Mouse (Mus musculus): ENCODE results near the gene Poc1a.

Poc1a gene

DNA sequence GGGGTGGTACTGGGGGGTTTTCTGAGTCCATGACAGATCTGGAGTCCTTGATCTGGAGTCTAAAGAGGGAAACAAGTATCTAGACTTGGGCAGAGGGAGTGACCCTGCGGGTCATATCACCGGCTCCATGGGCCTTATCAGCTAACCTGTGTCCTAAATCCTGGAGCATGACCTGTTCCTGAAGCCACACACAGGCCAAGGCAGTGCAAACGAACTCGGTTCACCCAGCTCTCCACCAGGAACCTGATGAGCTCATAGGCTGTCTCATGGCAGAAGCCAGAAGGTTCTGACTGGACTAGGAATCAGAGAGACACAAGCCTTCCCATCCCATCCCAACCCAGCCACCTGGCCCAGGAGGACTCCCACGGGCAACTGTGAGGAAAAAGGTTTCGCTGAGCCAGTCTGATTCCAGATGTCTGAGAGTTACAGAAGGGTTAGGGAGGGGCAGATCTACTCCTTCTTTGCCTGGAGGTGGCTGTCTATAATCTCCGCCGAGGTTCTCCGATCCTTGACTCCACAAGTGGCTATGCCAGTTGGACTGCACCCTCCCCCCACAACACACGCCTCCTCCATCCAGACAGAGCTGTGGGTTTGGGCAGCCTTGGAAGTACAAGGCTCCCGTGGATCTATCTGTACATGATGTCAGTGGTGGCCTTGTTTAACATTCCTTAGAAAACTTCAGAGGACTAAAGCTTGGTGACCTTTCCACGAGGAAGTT lies 15.3 kb upstream of the Poc1a start:
- DNase-seq (ENCODE audit: low spot score), result no peak

DNA sequence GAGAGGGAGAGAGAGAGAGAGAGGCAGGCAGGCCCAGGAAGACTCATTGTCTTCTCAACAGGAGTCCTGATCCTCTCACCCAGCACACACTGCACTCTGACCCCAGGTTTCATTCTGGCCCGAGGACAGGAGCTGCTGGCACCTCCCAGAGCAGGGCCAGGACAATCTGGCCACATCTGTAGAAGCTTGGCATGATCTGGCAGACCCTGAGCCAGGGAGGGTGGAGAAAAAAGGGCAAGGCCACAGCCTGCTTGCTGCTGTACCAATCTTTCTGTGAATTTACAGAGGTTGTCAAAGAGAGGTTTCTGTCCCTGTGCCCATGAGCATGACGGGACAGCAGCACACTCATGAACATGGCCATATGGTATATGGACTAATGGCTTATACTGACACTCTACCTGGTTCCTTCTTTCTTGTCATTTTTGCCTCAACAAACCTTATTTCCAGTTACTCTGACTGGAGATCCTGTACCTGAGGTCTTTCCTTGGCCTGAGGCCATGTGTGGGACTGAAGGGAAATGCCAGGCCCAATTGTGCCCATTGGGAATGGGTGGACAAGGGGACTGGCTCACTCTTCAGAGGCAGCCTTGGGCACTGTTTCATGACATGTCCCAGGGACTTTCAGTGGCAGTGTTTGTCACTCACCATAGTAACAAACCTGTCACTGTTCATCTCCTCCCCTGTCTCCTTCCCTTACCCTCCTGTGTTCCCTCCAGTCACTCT lies 13.8 kb upstream of the Poc1a start:
- no peak for DNase-seq (ENCODE audit: low spot score)

DNA sequence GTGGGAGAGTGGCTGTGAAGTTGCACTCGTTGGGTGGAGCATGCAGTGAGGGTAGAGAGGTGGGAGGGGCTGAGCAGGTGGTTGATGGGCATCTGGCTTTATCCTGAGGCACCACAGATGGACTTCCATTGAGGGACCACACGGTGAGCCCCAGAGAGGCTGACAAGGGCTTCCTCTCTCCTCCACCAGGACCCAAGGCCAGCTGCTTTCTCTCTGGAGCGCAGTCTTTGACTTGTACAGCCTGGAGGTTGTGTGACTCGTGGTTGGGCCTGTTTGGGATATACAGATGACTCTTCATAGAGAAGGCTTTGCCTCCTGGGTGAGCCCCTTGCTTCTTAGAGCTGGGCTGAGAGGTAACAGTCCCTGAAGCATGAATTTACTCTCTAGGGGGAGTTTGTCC lies 12.4 kb upstream of the Poc1a start:
- peak; percentile 45 for DNase-seq (ENCODE audit: low spot score)

DNA sequence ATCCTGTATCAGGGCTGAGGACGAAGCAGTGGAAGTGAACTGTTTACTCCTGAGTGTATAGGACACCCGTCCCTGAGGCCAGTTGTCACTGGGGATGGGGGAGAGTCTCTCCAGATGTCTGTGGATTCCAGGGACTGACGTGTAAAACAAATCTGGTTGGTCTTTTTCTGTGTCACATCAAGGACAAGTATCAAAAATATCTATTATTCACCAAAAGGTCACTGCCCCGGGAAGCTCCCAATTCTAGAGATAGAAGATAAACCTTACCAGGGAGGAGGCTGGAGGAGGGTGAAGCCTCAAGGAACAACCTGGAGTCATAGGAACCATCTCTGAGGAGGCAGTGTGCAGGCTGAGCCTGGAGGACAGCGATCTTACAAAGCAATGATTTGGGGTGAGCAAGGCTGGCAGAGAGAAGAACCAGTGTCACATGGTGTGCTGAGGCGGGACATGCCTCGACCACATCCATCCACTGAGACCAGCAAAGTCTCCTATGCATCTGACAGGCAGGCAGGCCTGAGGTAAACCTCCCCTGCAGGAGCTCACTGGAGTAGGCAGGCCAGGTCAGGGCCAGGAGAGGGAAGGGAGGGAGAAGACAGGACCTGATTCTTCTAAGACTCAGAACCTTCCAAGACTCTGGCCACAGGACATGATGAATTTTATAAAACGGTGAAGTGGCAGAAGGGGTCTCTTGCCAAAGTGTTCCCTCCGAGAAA lies 11.6 kb upstream of the Poc1a start:
- no peak for DNase-seq (ENCODE audit: low spot score)

DNA sequence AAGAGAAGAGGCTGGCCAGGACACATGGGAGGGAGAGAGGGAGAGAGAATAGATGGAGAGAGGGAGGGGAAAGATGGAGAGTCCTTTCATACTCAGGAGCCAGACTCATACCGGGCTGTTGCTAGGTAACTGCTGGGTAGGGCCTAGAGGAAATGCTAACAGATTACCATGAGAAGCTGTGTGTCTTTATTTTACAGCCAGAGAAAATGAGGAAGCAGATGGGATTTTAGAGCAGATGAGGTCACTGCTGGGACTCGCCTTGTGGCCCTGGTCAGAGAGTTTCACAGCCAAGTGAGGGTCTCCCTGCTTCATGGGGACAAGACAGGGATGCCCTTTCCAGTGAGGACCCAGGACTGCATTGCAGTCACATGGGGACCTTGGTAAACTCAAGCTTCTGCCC lies 11.0 kb upstream of the Poc1a start:
- DNase-seq (ENCODE audit: low spot score), result peak; percentile 58

DNA sequence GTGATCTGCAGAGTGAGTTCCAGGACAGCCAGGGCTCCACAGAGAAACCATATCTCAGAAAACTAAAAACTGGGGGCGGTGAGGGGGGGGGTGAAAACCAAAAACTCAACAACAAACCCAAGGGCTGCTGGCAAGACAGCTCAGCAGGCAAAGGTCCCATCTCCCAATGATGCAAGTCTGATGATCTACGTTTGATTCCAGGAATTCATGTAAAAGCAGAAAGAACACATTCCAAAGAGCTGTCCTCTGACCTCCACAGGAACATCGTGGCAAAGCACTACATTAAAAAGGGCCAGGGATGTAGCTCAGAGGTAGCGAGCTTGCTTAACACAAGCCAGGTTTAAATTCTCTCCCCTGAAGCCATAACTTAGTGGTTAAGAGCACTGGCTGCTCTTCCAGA lies 10.2 kb upstream of the Poc1a start:
- no peak for DNase-seq (ENCODE audit: low spot score)

DNA sequence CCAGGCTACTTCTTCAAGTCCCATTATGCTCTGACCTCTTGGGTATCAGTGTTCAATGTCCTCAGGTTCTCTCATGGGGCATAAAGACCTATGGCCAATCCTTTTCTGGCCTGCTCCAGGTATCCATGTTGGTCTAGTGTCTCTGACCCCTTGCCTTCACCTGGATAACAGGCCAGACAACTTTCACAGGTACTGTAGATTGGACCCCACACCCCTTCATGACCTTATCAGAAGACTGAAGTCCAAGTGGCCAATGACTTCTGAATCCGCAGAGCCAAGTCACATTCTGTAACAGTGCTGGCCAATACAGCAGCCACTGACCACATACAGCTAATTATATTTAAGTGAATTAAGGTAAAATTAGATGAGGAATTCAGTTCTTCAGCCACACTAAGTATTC lies 8.6 kb upstream of the Poc1a start:
- DNase-seq (ENCODE audit: low spot score), result no peak

DNA sequence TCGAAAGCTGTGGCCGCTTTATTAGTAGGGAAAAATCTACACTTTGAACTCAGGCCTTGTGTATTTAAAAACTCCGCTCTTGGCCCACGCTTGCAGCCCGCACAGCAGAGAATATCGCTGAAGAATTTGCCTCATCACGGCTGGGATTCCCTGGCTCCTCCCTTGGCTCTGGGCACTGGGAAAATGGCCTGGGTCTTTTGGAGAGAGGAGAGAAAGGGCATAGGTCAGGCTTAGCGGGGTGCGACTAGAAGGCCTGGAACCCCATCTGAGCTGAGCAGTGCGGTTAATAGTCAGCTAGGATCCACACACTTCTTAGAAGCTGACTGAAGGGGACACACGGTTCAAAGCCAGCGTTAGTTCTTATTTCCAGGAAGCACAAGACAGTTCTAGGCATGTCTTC lies 7.6 kb upstream of the Poc1a start:
- no peak for DNase-seq (ENCODE audit: low spot score)

DNA sequence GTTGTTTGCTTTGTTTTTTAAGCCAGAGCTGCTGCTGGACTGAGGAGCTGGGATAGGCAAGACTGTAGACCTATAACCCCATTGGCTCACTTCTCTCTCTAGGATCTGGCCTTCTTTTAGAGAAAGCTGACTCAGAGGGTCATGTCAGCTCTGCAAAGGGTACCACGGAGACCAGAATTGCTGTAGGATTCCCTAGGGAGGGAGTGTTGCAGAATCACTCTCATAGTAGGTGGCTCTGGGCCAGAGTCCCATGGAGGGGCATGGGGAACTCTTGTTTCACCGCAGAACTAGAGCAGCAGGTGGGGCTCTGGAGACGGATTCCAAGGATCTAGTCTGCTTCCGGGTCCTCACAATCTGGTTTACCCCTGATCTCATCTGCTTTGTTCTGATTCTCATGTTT lies 7.1 kb upstream of the Poc1a start:
- no peak for DNase-seq (ENCODE audit: low spot score)

DNA sequence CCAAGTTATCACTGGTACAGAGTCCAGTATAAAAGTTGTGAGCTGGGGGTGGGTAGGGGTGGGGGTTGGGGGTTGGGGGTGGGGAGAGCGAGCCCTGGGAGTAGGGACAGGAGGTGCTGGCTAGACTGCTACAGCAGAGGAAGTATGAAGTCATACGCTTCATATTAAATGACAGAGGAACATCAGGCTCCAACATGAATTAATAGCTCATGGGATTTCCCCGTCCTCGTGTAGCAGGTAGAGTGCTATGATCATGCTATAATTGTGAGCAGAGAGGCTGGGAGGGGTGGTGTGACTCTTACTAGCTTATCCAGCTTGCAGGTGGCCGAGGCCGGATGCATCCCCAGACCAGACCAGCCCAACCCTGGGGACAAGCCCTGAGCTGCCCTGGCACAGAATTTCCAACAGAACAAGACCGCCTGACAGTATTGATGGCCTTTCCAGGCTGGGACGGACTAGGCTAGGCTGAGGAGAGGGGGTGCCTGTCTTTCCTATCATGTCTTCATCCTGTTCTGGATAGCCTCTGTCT lies 6.1 kb upstream of the Poc1a start:
- DNase-seq (ENCODE audit: low spot score), result peak; percentile 51

DNA sequence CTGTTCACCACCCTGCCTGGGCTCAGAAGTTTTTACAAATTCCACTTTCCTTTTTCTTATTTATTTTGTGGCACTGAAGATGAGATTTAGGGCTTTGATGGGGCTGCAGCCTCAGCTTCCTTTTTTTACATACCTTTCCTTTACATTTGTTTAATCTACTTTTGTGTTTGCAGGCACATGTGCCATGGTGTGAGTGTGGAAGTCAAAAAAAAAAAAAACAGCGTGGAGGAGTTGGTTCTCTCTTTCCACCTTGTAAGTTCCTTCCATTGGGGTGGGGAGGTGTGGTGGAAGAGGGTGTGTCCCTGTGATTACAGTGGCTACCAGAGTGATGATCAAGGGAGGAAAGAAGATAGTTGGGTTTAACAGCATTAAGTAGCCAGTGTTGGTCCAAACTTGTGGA lies 5.1 kb upstream of the Poc1a start:
- no peak for DNase-seq (ENCODE audit: low spot score)

DNA sequence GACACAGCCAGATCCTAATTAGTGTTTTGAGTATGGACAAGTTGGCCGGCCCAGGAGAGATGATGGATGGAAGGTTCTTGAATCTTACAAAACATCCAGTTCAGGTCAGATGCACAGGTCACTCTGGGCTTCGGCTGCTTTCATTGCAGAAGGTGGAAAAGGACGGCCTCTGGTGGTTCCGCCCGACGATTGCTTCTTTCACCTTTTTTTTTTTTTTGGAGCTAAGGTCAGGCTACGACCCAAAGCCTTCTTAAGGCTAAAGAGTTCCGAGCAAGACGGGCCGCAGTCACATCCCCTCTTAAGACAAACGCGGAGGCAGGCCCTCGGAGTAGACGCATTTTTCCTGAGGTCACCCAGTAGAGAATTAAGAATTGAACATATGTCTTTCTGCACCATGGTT lies 475 bp upstream of the Poc1a start:
- DNase-seq (ENCODE audit: low spot score), result peak; percentile 73

DNA sequence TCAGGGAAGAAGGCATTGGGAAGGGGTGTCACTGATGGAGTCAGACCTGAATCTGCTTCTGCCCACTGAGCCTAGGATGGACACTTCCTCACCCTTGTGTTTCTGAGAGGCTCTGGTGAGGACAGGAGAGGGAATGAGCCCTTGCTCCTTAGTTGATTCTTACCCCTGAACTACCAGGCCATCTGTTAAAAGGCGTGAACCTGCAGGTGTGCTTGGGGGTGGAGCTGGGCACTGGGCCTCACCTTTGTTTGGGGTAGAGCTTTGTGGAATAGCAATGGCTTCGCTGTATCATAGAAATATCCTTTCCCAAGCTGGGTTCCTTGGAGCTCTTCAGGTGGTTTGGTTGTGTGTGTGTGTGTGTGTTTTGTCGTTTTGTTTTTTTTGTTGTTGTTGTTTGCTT lies 1.2 kb downstream of the Poc1a start:
- no peak for DNase-seq (ENCODE audit: low spot score)

DNA sequence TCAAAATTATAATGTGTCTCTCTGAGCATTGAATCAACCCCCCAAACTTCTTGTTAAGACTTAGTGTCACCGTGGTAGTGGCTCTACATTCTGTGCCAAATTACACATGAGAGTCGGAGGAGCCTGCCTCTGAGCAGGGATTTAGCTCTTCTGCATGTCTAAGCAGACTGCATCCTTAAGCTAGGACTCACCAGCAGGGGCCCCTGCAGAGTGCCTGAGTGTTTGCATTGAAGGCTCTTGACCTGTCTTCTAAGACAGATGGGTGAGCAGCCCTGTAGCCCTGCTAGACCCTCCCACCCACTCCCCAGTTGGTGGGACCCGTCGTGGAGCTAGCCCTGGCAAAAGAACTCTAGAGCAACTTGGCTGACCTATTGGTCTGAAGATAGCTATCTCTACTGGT lies 6.3 kb downstream of the Poc1a start:
- no peak for DNase-seq (ENCODE audit: low spot score)

DNA sequence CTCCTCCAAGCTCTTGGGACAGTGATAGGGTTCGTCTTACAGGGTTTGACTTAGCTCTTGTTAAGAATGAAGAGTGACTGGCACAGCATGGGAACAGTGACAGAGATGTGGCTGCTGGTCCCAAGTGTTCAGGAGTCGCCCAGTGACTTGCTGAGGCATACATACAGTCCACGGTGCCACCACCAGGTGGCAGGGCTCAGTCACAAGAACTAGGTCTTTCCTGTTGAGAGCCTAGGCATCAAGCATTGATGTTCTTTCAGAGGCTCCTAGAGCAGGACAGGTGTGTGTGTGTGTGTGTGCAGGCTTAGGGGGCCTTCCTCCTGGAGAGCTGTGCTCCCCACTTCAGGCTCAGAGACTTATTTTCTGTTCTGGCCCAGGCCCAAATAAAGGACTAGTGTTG lies 8.0 kb downstream of the Poc1a start:
- DNase-seq (ENCODE audit: low spot score), result peak; percentile 80

DNA sequence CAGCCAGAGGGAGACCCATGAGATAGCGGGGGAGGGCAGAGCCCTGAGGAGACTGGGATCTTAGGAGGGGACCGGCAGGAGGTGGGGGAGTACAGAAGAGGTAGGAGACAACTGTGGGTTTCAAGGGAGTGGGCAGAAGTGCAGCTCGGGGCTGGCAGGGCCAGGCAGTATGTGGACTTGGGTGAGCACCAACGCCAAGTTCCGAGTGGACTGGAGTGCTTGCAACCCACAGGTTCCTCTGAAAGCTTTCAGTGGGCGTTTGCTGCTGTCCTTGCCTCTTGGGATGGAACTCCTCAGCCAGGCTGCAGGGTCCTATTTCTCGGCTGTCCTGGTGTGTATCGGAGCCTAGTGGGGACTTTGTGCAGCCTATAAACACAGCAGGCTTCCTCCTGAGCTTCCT lies 9.0 kb downstream of the Poc1a start:
- no peak for DNase-seq (ENCODE audit: low spot score)

DNA sequence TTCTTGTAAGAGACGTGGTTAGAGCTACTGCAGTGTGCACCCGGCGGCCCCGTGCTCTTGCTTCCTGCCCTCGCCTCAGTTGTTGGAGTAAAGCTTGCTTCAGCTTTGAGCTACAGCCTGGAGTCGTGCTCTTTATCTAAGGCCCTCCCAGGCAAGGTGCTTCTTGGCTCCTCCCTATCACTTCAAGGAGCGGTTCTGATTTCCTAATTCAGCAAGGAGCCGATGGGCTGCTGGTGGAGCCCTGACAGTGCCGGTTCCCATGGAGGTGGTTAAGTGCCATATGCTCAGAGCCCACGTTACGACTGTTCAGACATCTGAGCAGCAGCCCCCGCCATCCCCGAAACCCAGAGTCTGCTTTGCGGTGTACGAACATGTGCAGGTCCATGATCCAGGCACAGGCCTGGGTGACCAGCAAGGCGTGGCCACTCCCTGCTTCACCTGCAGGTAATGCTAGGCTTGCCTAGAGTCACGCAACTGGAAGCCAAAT lies 9.8 kb downstream of the Poc1a start:
- no peak for DNase-seq (ENCODE audit: low spot score)

DNA sequence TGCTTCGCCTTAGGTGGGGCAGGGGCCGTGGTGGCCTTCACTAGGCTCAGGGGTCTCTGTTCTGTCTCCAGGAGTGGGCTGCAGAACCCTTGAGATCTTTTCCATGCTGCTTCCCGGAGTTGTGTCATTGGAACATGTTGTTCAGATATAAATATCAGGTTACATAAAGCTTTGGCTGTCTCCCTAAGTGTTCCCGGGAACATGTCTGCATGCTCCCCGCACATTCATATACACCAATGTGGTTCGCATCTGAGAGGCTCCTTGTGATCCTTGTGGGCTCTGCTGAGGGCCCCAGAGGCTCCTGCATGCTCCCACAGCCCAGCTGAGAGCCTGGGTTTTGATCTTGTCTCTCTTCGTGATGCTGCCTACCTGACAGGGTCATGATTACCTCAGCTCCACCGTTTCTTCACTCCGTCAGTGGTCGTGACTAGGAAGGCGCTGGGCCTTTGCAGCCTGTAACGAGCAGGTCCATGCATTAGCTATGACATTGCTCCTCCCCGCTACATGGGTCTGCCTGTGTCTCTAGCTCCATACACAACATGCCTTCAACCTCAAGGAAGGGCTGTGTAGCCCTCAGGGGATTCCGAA lies 12.8 kb downstream of the Poc1a start:
- DNase-seq (ENCODE audit: low spot score), result no peak

DNA sequence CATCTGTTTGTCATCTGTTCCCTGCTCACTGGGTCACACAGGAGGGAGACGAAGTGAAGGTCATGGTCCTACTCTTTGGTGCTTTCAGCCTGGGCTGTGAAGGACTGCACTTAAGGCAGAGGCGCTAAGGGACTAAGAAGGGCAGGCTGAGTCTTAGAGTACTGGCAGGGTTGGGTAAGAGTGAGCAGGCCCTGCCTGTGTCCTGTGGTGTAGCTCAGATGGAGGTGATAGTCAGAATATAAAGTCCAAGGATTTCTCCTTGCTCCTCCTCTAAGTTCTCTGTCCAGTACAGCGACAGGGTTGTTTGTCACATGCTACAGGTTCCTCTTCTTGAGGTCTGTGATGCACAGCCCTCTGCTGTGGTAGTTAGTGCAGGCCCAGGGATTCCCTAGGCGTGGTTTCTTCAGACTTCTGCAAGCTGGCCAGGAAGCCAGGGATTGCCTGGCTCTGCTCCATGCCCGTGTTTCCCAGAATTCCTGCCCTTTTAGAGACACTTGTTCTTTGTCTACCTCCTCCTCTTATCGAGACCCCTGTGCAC lies 15.8 kb downstream of the Poc1a start:
- no peak for DNase-seq (ENCODE audit: low spot score)

DNA sequence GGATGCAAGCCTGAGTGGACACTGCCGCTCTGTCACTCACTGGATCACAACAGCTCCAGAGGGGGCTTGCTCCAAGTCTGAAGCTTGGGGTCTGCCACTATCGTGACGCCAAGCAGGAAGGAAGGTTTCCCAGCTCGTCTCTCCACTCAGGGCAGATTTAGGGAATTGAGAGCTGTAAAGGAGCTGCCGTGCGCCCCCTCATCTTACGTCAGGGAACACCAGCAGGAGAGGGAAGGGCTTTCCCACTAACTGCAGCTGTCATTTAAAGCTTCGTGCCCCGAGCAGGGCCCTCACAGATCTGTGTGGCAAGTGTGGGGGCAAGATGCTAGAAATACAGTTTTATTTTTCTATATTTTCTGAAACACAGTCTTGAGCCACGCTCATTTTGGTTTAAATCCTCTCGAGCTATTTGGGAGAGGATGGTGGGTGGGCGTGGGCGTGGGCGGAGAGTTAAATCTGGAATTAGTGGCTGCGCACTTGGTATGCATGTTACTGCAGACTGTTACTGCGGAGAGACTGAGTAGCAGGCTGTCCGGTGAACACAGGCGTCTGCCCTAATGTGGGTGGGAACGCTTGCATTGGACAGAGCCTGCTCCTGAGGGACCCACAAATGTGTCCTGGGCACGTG lies 19.4 kb downstream of the Poc1a start:
- DNase-seq (ENCODE audit: low spot score), result no peak

DNA sequence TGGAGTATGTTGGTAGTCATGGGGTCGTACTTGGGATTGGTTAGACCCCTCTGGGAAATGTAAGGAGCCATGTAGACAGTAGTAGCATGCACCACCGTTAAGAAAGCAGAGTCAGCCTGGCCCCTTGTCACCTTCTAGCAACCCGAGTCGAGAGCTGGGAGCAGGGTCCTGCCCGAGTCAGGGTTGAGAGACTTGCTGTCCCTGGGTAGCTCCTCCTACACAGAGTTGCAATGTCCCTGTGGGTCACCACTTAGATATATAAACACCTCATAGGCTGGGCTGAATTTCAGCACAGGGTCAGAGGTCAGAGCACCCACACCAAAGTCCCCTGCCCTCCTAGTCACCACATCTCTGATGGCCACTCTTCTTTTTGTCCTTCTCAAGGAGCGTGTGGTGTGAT lies 20.1 kb downstream of the Poc1a start:
- no peak for DNase-seq (ENCODE audit: low spot score)

Measured in MN1 (cell line).